Mouse (Mus musculus) neural tube, embryonic 13.5 days (tissue): Measurements from ENCODE around the gene Itpr1. TPM values are rescaled to one million over a fixed set of nuclear protein-coding genes. Genes with fewer than 3 reads are reported as not detected.

ENCODE experiments used
- ATAC-seq: fragments of 200-750 bp; cut with Nextera tagmentation; 2 replicates; pipeline ENCODE4 v1.8.0; 2017; ENCODE audit warnings: low read depth, mild to moderate bottlenecking, moderate TSS enrichment, moderate library complexity
- H3K27ac ChIP-seq: fragments of 300-500 bp; sonication (generic); replicated peaks from 2 replicates; pipeline ENCODE4 v1.5.1; 2015; ENCODE audit warnings: moderate library complexity, mild to moderate bottlenecking, inconsistent platforms
- H3K27me3 ChIP-seq: fragments of 300-500 bp; sonication (generic); 2 replicates; pipeline ENCODE4 v1.6.1; 2015; ENCODE audit warnings: mild to moderate bottlenecking, inconsistent platforms
- H3K36me3 ChIP-seq: fragments of 300-500 bp; sonication (generic); 2 replicates; pipeline ENCODE4 v1.6.1; 2015; ENCODE audit warnings: mild to moderate bottlenecking, inconsistent platforms
- H3K4me1 ChIP-seq: fragments of 300-500 bp; sonication (generic); replicated peaks from 2 replicates; pipeline ENCODE4 v1.6.1; 2015; ENCODE audit warnings: inconsistent platforms
- H3K4me2 ChIP-seq: fragments of 300-500 bp; sonication (generic); 2 replicates; pipeline ENCODE4 v1.6.1; 2015; ENCODE audit warnings: inconsistent platforms, mild to moderate bottlenecking, moderate library complexity
- H3K4me3 ChIP-seq: fragments of 300-500 bp; sonication (generic); 2 replicates; pipeline ENCODE4 v1.5.1; 2015; ENCODE audit warnings: mild to moderate bottlenecking, inconsistent platforms
- H3K9ac ChIP-seq: fragments of 300-500 bp; sonication (generic); 2 replicates; pipeline ENCODE4 v1.6.1; 2015; ENCODE audit warnings: moderate library complexity, mild to moderate bottlenecking, inconsistent platforms
- H3K9me3 ChIP-seq: fragments of 300-500 bp; sonication (generic); 2 replicates; pipeline ENCODE4 v1.6.1; 2016; ENCODE audit warnings: inconsistent platforms
- WGBS: fragments of 180-500 bp; shearing (Covaris S2); methylation state at CpG from one replicate; pipeline ENCODE4 v1.1.7; 2015; 5-methylcytosine and 5-hydroxymethylcytosine counted together
- polyA plus RNA-seq: library from polyadenylated mRNA; unstranded; fragments of >200 nt; fragmentation: Nextera tagmentation; extraction: Ambion mirVana; gene quantifications from 2 replicates; pipeline ENCODE4 v1.2.1, GENCODE M21; 2015

Itpr1 gene
- polyA plus RNA-seq, 1 experiment from 2014 or later: 4.2 TPM

DNA sequence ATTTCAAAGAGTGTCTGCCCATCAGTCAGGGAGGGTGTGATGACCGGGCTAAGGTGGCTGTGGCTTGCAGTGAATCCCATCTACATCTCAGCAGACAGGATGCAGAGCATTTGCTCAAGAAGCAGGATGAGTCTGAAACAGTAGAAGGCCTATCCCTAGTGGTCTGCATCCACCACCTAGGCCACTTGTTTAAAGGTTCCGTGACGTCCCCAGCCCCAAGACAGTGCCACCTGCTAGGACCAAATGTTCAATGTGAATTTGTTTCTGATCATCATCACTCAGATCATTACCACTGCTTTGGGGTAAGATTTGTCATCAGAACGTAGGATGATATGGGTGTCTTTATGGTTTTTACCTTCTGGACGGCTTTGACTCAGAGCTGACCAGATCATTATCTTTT, 125.5 kb downstream of the Itpr1 start:
- H3K4me3 ChIP-seq: no peak overlapping the region
- H3K4me1 ChIP-seq: no peaks in the 10 kb centered on the region
- H3K9me3 ChIP-seq: no peaks in the 10 kb centered on the region
- no peak overlapping the region for H3K4me2 ChIP-seq
- 96% methylated on average over 5 of the region's 5 CpGs for WGBS
- H3K27me3 ChIP-seq: no peaks in the 10 kb centered on the region
- no peaks in the 10 kb centered on the region for H3K36me3 ChIP-seq
- no peak overlapping the region for H3K9ac ChIP-seq
- no peak overlapping the region for H3K27ac ChIP-seq
- no peak for ATAC-seq

DNA sequence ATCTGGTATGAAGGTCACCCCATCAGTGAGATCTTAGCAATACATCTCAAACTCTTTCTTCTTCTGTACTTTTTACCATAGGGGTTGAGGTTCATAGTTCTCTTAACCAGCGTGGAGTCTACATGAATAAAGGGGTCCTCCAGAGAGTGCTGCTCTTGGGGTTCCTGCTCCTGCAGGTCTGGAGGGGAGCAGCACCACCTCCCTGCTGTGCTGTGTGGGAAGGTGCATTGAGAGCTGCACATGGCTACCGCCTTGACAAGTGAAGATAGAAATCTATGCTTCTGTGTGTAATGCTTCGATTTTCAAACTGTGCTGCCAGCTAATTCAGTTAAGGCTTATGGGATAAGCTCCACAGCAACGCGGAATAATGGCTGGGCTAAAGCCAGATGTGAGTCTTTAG, 130.1 kb downstream of the Itpr1 start:
- Histone ChIP-seq H3K4me3 (no peak overlapping the region), H3K4me2 (no peak overlapping the region)
- no peak for ATAC-seq

DNA sequence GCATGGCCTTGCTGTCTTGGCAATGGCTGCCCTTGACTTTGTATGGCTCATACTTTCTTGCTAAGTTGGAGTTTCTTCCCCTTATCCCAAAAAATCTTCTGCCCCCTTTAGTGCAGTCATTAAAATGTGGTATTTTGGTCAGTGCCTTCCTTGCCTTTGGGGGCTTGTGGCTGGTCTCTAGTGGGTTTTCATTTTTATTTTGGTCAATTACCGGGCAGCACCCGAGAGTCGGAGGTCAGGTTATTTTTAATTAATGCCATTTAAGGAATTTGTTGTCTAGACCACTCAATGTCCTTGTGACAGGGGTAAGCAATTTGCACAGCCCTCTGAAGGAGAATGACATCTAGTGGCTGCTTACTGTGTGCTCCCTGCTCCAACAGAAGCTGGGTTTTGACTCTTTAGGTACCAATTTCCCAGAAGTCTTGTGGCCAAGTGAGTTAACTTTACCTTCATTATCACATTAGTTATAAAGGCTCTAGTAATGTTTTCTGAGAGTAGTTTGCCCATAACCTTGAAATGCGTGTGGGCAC, 130.9 kb downstream of the Itpr1 start:
- 90% methylated on average over 4 of the region's 4 CpGs for WGBS
- no peaks in the 10 kb centered on the region for H3K36me3 ChIP-seq
- H3K9ac ChIP-seq: no peak overlapping the region
- H3K4me2 ChIP-seq: no peak overlapping the region
- no peaks in the 10 kb centered on the region for H3K27me3 ChIP-seq
- H3K4me3 ChIP-seq: no peak overlapping the region
- H3K27ac ChIP-seq: no peak overlapping the region
- H3K9me3 ChIP-seq: no peaks in the 10 kb centered on the region
- no peaks in the 10 kb centered on the region for H3K4me1 ChIP-seq
- no peak for ATAC-seq

More for the DNA sequence above, 130.1 kb downstream of the Itpr1 start:
- no peak overlapping the region for H3K27ac ChIP-seq
- no peaks in the 10 kb centered on the region for H3K27me3 ChIP-seq
- H3K36me3 ChIP-seq: no peaks in the 10 kb centered on the region
- WGBS: 85% methylated on average over 5 of the region's 5 CpGs
- H3K9me3 ChIP-seq: no peaks in the 10 kb centered on the region
- no peak overlapping the region for H3K9ac ChIP-seq
- no peaks in the 10 kb centered on the region for H3K4me1 ChIP-seq

DNA sequence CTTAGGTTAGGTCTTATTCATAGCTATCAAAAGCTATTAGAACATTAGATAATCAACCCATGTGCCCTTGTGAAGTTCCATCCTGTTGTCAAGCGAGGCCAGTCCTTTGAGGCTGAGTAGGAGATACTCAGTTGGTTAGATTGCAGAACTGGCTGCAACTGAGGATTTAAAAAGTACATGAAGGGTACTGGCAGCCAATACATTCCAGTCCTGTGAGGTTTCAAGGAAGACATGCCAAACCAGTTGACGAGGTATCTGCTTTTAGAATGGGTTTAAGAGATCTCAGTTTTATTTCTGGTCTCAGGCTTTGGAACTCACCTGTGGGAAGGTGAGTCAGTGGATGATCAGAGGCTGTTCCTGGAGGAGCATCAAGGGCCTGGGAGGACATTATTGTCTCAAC, 137.9 kb downstream of the Itpr1 start:
- Histone ChIP-seq H3K4me2 (no peak overlapping the region), H3K27ac (no peak overlapping the region), H3K36me3 (no peaks in the 10 kb centered on the region), H3K4me3 (no peak overlapping the region), H3K27me3 (no peaks in the 10 kb centered on the region), H3K9me3 (no peaks in the 10 kb centered on the region), H3K9ac (no peak overlapping the region), H3K4me1 (no peaks in the 10 kb centered on the region)
- ATAC-seq: no peak
- WGBS: 91% methylated on average over 2 of the region's 2 CpGs

GRCm38 (mm10) chr6:108351998-108352397, 139.1 kb downstream of the Itpr1 start:
- no peaks in the 10 kb centered on the region for H3K36me3 ChIP-seq
- H3K27ac ChIP-seq: no peak overlapping the region
- H3K4me1 ChIP-seq: no peaks in the 10 kb centered on the region
- H3K9ac ChIP-seq: no peak overlapping the region
- 80% methylated on average over 8 of the region's 8 CpGs for WGBS
- H3K9me3 ChIP-seq: no peaks in the 10 kb centered on the region
- H3K27me3 ChIP-seq: no peaks in the 10 kb centered on the region
- H3K4me3 ChIP-seq: no peak overlapping the region
- no peak for ATAC-seq
- H3K4me2 ChIP-seq: no peak overlapping the region

- Histone ChIP-seq H3K4me2 (no peak overlapping the region), H3K27me3 (no peaks in the 10 kb centered on the region), H3K27ac (no peak overlapping the region), H3K4me3 (no peak overlapping the region), H3K36me3 (peaks cover 5% of the 10 kb centered on the region; the same call in 1 of the 2 replicates), H3K9ac (no peak overlapping the region), H3K9me3 (no peaks in the 10 kb centered on the region), H3K4me1 (no peaks in the 10 kb centered on the region)
- 85% methylated on average over 4 of the region's 4 CpGs for WGBS
- ATAC-seq: no peak
These were observed 154.5 kb downstream of the Itpr1 start for GRCm38 (mm10) chr6:108367412-108367811.

DNA sequence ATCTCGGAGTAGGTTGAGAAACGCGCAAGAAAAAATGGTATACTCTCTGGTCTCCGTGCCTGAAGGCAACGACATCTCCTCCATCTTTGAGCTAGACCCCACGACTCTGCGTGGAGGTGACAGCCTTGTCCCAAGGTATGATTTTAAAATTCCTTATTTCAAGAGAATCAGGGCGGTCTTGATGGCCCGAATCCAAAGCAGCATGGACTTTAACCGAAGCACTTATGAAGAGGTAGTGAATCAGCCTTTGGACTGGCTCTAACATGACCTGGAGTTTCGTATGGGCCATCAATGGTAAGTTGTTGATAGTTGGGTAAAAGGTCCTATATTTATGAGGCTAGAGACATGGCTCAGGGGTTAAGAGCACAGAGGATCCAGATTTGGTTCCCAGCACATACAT, 156.1 kb downstream of the Itpr1 start:
- H3K27ac ChIP-seq: no peak overlapping the region
- H3K4me3 ChIP-seq: no peak overlapping the region
- H3K9ac ChIP-seq: no peak overlapping the region
- 95% methylated on average over 11 of the region's 11 CpGs for WGBS
- H3K36me3 ChIP-seq: peaks cover 5% of the 10 kb centered on the region; the same call in 1 of the 2 replicates
- H3K4me2 ChIP-seq: no peak overlapping the region
- ATAC-seq: no peak
- no peaks in the 10 kb centered on the region for H3K4me1 ChIP-seq
- H3K27me3 ChIP-seq: no peaks in the 10 kb centered on the region
- no peaks in the 10 kb centered on the region for H3K9me3 ChIP-seq

GRCm38 (mm10) chr6:108371347-108371893, 158.5 kb downstream of the Itpr1 start:
- no peaks in the 10 kb centered on the region for H3K27me3 ChIP-seq
- H3K4me2 ChIP-seq: no peak overlapping the region
- no peaks in the 10 kb centered on the region for H3K4me1 ChIP-seq
- 86% methylated on average over 7 of the region's 7 CpGs for WGBS
- H3K4me3 ChIP-seq: no peak overlapping the region
- H3K36me3 ChIP-seq: peaks cover 5% of the 10 kb centered on the region; the same call in 1 of the 2 replicates
- no peak for ATAC-seq
- no peak overlapping the region for H3K9ac ChIP-seq
- no peak overlapping the region for H3K27ac ChIP-seq
- H3K9me3 ChIP-seq: no peaks in the 10 kb centered on the region

DNA sequence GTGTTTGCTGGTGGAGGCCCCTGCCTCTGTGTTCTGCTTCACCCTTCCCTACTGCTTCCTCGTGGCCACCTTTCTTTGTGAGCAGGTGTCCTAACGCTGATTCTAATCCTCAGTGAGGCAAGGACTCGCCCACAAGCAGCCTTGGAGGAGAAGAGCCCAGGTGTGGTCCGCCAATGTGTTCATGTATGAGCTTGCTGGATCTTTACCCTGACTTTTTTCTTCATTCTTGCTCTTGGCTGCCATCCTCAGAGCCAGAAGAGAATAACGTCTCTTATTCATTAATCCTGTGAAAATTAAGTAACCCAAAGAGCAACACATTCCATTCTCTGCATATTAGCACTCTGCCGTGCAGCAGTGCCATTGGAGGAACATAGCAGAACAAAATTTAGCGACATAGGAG, 161.1 kb downstream of the Itpr1 start:
- ATAC-seq: no peak
- Histone ChIP-seq H3K9me3 (no peaks in the 10 kb centered on the region), H3K4me1 (no peaks in the 10 kb centered on the region), H3K4me3 (no peak overlapping the region), H3K27me3 (no peaks in the 10 kb centered on the region), H3K27ac (no peak overlapping the region), H3K4me2 (no peak overlapping the region), H3K9ac (no peak overlapping the region), H3K36me3 (peaks cover 5% of the 10 kb centered on the region; the same call in 1 of the 2 replicates)
- 78% methylated on average over 7 of the region's 7 CpGs for WGBS

DNA sequence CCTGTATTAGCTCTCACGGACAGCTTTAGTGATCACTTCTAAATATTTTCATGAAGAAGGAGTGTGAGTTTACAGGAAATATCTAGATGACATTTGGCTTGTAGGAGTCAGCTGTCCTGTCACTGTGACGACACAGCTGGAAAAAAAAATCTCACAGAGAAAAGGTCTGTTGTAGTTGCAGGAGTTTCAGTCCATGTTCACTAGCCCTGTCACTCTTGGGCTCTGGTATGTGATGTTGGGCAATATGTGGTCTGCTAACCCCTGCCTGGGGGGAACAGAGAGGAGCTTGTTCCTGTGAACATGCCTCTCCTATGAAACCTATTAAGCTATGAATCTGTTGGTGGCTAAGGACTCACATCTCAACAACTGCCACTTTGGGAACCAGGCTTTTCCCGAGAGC, 166.1 kb downstream of the Itpr1 start:
- Histone ChIP-seq H3K9ac (no peak overlapping the region), H3K4me3 (no peak overlapping the region), H3K4me1 (no peaks in the 10 kb centered on the region), H3K36me3 (peaks cover 11% of the 10 kb centered on the region), H3K27me3 (no peaks in the 10 kb centered on the region), H3K4me2 (no peak overlapping the region), H3K9me3 (no peaks in the 10 kb centered on the region), H3K27ac (no peak overlapping the region)
- WGBS: 89% methylated on average over 3 of the region's 3 CpGs
- ATAC-seq: no peak

GRCm38 (mm10) chr6:108380209-108380608, 167.3 kb downstream of the Itpr1 start:
- no peak overlapping the region for H3K4me3 ChIP-seq
- no peak for ATAC-seq
- no peaks in the 10 kb centered on the region for H3K27me3 ChIP-seq
- no peak overlapping the region for H3K27ac ChIP-seq
- 92% methylated on average over 2 of the region's 2 CpGs for WGBS
- no peaks in the 10 kb centered on the region for H3K9me3 ChIP-seq
- no peak overlapping the region for H3K4me2 ChIP-seq
- H3K36me3 ChIP-seq: peaks cover 11% of the 10 kb centered on the region
- no peak overlapping the region for H3K9ac ChIP-seq
- no peaks in the 10 kb centered on the region for H3K4me1 ChIP-seq

DNA sequence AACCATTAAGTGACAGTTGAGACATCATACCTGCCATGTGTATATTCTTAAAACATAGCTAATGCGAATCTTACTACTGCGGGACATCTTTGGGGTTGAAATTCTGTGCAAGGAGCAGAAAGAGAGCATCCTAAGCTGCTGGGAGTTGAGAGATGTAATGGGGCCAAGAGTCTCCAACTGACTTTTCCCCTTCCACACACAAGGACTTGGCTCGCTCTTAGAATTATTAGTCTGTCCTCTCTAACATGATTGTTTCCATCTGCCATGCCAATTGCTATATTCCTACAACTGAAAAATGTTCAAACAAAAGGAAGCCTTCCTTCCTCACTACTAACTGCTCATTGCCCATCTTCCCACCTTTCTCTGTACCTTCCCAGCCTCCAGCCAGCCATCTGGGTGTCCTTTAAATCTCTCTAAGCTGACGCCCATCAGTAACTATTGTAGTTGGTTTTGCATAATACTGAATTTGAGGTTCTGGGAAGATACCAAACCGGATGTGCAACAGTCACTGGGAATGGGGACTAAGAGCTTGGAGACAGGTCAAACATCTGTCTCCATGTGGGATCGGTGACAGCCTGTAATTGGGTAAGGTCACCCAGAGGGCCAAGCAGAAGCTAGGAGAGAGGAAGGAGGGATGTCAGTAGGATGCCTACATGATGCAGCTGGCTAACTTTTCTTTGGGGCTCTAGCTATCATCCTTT, 177.9 kb downstream of the Itpr1 start:
- Histone ChIP-seq H3K9me3 (no peaks in the 10 kb centered on the region), H3K27me3 (no peaks in the 10 kb centered on the region), H3K36me3 (peaks cover 8% of the 10 kb centered on the region; the same call in 1 of the 2 replicates), H3K9ac (no peak overlapping the region), H3K4me3 (no peak overlapping the region), H3K4me2 (no peak overlapping the region), H3K27ac (no peak overlapping the region), H3K4me1 (no peaks in the 10 kb centered on the region)
- WGBS: 90% methylated on average over 6 of the region's 6 CpGs
- ATAC-seq: no peak
